Mouse (Mus musculus): Measurements from ENCODE around the gene Tsx. TPM values are rescaled to one million over a fixed set of nuclear protein-coding genes. Genes with fewer than 3 reads are reported as not detected.
"Not testable (repeated sequence)": the region's sequence is repeated elsewhere in the genome, so short reads cannot be mapped to it uniquely, and the experiment has no call there.

Gene Tsx
- total RNA-seq (2021) = not detected

DNA sequence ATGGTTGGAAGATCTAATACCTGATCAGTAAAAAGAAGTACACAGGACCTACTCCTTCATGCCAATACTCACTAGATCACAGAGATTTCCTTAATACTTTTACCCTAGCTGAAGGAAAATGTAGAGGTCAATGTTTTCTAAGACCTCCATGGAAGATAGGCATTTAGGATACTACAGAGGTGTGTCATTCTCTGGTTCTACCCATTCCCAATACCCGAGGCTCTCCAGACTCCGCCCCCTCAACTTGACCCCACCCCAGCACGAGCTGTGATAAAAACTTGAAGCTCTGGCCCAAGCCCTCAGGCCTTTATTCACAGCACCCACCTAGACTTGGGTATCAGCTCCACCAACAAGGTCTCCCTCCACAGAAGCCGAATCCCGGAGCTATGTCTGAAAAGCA lies at the start of gene Tsx:
Gene Tsx, plus strand, starts transcription at position 301 of the 400 bp plus-strand sequence.
- intact Hi-C loops (cut with DNase I) = no loop called here
- no peak for DNase-seq

DNA sequence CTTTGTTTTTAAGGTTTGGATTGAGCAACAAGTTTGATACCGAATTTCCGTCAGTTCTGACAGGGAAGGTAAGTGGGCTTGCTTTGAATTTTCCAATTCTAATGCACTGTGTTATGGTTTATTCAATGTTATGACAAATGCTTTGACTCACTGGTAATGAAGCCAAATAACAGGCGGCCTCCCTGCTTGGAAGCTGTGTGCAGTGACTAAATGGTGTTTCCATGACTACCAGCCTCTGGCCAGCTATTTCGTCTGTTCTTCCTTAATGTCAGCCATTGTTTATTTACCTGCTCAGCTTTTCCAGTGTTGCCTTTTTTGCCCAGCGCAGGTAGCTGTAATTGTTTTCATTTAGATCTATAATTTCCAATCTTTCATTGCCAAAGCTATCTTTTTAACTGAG lies 48.1 kb upstream of the Tsx start:
- intact Hi-C loops (cut with DNase I) = no loop called here
- DNase-seq = no peak

DNA sequence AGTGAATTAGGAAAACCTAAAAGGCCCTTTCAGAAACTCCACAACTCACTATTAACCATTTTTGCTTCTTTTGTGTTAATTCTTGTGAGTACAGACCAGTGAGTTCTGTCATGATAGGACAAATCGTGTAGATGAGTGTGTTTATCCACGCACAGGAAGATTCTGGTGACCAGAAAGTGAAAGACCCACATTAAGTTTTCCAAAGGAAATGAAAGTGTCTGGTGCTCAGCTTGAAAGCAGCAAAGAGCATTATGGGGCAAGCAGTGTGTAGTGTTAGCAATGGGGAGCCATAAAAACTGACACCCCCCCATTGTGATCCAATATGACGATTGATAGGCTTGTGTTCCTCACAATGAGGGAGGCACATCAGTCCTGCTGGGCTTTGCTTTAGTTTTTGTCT lies 45.6 kb upstream of the Tsx start:
- intact Hi-C loops (cut with DNase I) = no loop called here

DNA sequence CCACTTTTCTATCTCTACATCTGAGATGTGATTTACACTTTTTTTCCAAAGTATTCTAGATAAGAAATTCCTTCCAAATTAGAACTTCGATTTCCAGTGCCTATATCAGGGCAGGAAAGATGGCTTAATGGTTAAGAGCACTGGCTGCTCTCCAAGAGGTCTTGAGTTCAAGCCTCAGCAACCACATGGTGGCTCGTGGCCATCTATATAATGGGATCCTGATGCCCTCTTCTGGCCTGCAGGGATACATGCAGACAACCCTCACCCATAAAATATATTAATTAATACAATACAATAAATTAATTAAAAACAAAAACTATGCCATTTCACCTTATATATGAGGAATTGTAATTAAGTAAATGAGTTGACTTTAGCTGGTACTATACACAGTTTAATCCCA lies 43.0 kb upstream of the Tsx start:
- intact Hi-C loops (cut with DNase I) = loop anchor here (1.0 kb wide), 1 partner anchor 111 kb away; no protein-coding TSS in a partner anchor
- no peak for DNase-seq

More for the DNA sequence above, 45.6 kb upstream of the Tsx start:
- DNase-seq = no peak

DNA sequence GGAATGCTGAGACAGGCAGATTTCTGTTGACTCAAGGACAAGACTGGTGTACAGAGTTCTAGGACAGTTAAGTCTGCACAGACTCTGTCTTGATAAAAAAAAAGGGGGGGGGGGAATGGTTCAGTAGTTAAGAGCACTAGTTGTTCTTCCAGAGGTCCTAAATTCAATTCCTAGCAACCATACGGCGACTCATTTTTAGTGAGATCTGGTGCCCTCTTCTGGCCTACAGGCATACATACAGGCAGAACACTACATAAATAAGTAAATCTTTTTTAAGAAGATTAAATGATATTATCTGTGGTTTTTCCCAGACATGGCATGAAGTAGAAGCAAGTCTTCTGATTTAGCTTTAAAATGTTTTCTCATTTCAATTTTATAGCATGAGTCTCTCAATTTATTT lies 42.6 kb upstream of the Tsx start:
- intact Hi-C loops (cut with DNase I) = loop anchor here (1.0 to 2.0 kb wide), 2 partner anchors 69 to 111 kb away; no protein-coding TSS in a partner anchor
- DNase-seq = no peak

DNA sequence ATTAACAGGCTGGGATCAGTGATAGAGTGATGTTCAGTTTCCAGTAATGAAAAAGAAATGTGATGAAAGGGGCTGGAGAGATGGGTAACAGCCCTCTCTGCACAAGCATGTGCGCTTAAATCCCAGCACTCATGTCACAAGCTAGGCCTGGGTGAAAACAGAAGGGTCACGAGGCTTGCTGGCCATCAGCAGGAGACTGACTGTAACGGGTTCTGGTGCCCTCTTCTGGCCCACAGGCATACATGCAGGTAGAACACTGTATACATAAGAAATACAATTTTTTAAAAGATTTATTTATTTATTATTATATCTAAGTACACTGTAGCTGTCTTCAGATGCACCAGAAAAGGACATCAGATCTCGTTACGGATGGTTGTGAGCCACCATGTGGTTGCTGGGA lies 40.0 kb upstream of the Tsx start:
- DNase-seq = peak in 1 of 2 experiments; percentile 6
- intact Hi-C loops (cut with DNase I) = no loop called here

DNA sequence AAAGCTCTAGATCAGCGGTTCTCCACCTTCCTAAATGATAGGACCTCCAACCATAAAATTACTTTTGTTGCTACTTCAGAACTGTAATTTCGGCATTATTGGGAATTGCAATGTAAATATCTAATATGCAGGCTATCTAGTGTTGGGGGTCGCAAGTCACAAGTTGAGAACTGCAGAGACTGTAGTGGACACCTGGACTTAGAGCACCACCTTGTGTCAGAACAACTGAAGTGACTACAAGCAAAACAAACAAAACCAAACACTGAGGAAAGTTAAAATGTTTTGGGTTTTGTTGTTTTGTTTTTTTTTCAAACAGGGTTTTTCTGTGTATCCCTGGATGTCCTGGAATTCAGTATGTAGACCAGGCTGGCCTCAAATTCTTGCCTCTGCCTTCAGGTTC lies 29.7 kb upstream of the Tsx start:
- intact Hi-C loops (cut with DNase I) = no loop called here
- no peak for DNase-seq

DNA sequence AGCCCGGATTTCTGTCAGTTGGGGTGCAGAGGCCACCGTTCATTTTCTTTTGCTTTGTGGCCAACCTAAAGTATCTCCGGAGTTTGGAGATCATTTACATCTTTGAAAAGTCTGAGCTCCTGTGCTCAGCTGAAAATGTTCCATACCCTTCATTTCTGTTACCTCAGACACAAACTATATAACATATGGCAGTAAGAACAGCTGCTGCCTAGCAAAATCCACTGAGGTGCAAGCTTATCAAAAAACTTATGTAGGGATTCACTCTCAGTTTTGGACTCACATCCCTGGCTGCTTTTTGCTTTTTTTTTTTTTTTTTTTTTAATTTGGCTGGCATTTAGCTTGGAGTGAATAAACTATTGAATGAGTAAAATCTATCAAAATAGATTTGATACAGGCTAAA lies 26.1 kb upstream of the Tsx start:
- no peak for DNase-seq
- intact Hi-C loops (cut with DNase I) = no loop called here

DNA sequence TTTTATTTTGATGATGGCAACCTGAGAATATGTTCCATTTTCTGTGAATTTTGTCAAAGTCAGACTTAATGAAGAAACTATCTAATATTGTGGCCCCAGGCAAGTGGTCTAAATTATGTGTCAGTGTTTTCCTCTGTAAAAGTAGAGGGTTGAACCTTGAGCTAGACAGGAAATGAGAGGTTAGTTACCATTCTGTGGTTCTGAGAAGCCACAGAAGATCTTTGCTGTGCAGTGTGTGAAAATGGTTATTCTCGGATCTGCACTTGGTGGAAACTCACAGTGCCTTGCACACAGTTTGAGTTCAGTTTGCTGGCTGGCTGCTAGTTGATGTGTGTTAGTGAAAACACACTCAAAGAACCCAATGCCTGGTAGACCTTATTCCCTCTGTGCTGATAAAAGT lies 20.4 kb upstream of the Tsx start:
- DNase-seq = no peak
- intact Hi-C loops (cut with DNase I) = no loop called here

DNA sequence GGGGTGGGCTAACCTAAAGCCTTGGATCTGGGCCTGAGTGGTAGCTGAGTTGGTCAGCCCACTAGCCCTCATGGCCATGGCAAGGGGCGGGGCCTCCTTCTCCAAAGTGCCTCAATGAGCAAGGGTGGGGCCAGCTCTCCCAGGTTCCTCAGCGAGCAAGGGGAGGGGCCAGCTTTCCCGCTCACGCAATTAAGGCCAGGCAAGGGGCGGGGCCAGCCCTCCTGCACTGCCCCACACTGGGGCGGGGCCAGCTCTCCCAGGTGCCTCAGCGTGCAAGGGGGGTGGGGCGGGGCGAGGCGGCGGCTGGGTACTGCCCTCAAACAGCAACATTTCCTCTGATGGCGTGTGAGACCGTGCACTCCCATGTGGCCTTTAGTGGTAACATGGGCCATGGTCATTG lies 9.2 kb upstream of the Tsx start:
- DNase-seq = no peak
- intact Hi-C loops (cut with DNase I) = no loop called here

DNA sequence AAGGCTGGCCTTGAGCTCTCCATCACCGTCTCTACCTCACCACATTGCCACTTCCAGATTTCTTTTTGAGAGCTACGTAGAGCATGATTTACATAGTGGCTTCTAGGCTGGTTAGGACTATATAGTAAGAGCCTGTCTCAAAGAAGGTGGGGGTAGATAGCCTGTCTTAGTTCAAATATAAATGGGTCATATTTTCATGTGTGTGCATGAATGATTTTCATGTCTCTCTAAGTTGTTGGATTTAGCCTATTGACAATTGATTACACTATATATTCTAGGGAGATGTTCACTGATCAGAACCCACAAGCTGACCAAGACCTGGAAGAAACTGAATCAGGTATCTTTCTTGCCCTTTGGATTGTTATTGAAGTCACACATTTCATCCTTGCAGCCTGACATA lies 7.4 kb downstream of the Tsx start, which contains the start of gene Gm26992:
Gene Gm26992, plus strand, starts transcription at position 301 of the 400 bp plus-strand sequence.
- intact Hi-C loops (cut with DNase I) = no loop called here
- no peak for DNase-seq

DNA sequence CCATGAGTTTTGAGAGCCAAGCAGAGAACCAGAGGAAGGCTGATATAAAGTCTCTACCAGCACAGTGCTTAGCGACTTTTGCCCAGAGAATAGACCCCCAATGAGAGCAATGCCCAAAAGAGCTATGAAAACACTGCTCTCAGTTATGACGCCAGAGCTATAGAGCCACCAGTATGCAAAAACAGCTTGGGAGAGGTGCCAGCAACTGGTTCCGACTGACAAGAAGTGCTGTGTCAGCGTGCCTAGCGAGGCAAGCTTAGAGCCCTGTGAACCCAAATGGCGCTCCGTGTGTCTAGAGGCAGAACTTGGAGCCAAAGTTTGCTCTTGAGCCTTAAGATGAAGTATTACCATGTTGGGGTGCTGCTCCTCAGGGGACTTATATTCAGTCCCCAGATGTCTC lies 13.4 kb downstream of the Tsx start:
- no peak for DNase-seq
- intact Hi-C loops (cut with DNase I) = no loop called here

DNA sequence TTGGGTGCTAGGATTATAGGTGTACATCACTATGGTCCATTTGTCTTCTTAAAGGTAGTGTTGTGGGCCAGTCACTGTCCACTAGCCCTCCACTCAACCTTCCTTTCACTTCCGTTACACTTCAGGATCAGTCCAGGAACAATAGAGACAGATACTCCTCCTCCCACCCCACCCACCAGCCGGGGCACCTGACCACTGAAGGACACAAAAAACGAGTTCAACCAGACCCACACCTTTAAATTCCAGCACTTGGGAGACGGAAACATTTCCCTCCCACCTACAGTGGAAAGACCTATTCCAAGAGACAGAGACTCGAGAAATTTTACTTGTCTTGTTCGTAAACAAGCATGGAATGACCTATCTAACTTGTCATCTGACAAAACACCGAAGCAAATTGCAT lies 18.0 kb downstream of the Tsx start:
- intact Hi-C loops (cut with DNase I) = no loop called here

DNA sequence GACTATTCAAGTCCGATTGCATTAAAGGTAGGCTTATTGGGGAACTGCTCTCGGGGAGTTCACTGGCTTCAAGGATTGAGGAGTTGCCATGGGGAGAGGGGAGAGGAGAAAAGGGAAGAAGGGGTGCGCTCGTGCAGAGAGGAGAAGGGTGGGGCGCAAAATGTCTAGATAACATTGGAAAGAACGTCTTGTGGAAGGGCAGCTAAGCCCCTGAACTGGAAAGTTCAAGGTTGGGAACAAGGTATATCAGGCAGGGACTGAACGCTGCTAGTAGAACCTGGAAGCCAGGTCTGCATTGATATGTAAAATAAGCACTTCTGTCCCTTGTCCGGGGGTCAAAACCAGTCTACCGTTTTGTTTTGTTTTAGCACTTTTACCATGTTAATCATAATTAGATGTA lies 23.8 kb downstream of the Tsx start:
- DNase-seq = no peak
- intact Hi-C loops (cut with DNase I) = no loop called here

More for the DNA sequence above, 18.0 kb downstream of the Tsx start:
- DNase-seq = no peak

DNA sequence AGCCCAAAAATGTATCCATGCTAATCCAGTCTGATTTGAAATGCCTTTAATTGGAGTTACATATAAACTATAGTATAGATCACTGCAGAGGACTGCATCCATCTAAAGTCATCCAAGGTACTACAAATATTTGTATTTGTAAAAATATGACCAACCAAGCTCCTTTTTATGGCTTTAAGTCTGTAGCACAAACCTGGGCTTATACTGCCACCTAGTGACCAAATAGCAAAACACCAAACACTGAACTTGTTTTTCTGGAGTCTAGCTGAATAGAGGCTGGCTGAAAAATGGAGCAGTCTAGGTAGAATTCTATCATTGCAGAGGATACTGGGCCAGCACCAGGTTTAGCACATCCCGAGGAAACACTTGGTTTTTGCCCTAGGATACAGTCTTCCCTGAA lies 26.5 kb downstream of the Tsx start:
- intact Hi-C loops (cut with DNase I) = loop anchor here (1.0 to 10.0 kb wide), 4 partner anchors 68 to 1226 kb away; no protein-coding TSS in a partner anchor
- DNase-seq = peak in 1 of 2 experiments; percentile 17

DNA sequence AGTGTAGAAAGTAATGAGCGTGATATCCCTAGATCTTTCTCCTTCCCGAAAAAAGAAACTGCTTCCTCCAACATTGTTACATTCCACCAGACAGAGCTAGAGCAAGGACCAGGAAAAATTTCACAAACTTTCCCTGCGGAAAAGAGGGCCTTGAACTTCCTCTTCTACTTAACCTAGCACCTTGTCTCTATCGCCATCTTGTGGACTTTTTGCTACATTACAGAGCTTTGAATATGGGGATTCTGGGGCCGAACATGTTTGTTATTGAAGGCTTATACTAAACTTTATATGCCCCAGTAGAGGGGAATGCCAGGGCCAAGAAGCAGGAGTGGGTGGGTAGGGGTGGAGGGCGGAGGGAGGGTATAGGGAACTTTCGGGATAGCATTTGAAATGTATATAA lies 29.5 kb downstream of the Tsx start:
- peak in 1 of 2 experiments; percentile 15 for DNase-seq
- intact Hi-C loops (cut with DNase I) = loop anchor here (10.0 kb wide), 2 partner anchors 489 to 1229 kb away; no protein-coding TSS in a partner anchor

DNA sequence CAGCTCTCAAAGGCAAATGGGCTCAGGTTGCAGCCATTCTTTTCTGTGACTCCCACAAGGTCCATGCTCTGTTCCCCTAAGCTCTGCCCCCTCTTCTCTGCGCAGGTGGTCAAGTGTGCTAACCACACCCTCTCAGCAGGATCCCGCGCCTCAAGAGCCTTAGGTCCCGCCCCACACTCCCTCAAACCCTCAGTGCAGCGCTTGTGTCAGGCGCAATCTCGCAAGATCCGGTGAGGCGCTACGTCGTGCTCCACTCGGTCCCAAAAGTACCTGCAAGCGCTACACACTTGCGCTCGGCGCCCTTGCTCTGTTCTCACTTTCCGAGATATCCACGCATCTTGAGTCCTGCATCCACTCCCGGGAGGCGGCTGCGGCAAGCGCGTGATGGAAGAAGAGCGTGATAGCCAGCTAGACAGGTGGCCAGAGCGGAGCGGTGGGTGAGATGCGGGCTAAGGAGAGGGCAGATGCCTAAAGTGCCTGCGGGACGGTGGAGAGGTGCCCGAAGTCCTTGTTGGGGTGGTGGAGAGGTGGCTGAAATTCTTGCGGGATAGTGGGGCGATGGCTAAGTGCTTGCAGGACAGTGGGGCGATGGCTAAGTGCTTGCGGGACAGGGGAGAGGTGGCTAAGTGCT lies 33.4 kb downstream of the Tsx start:
- intact Hi-C loops (cut with DNase I) = loop anchor here (10.0 kb wide), 2 partner anchors 493 to 1233 kb away; no protein-coding TSS in a partner anchor
- peak; percentile 3 to 18 for DNase-seq

DNA sequence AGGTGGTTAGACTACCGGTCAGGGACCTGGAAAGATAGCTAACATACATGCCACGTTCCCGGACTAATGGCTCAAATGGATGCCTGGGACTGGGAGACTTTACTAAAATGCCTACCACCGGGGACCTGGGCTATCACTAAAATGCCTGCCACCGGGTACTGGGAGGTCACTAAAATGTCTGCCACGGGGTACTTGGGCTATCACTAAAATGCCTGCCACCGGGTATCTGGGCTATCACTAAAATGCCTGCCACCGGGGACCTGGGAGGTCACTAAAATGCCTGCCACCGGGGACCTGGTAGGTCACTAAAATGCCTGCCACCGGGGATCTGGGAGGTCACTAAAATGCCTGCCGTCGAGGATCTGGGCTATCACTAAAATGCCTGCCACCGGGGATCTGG lies 34.2 kb downstream of the Tsx start:
- intact Hi-C loops (cut with DNase I) = loop anchor here (10.0 kb wide), 2 partner anchors 494 to 1234 kb away; no protein-coding TSS in a partner anchor

DNA sequence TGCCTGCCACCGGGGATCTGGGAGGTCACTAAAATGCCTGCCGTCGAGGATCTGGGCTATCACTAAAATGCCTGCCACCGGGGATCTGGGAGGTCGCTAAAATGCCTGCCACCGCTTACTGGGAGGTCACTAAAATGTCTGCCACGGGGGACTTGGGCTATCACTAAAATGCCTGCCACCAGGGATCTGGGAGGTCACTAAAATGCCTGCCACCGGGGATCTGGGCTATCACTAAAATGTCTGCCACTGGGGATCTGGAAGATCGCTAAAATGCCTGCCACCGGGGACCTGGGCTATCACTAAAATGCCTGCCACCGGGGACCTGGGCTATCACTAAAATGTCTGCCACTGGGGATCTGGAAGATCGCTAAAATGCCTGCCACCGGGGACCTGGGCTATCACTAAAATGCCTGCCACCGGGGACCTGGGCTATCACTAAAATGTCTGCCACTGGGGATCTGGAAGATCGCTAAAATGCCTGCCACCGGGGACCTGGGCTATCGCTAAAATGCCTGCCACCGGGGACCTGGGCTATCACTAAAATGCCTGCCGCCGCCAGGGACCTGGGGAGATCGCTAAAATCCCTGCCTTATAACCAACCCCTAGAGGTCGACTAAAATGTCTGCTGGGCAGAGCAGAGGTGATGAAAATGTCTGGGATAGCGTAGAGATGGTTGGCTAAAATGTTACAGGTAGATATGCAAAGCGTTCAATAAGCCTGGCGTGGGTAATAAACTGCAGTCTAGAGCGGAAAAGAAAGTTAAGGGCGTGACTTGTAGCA lies 34.9 kb downstream of the Tsx start:
- intact Hi-C loops (cut with DNase I) = loop anchor here (10.0 kb wide), 2 partner anchors 494 to 1234 kb away; no protein-coding TSS in a partner anchor
- not testable (repeated sequence) for DNase-seq

More for the DNA sequence above, 34.2 kb downstream of the Tsx start:
- DNase-seq = not testable (repeated sequence)

DNA sequence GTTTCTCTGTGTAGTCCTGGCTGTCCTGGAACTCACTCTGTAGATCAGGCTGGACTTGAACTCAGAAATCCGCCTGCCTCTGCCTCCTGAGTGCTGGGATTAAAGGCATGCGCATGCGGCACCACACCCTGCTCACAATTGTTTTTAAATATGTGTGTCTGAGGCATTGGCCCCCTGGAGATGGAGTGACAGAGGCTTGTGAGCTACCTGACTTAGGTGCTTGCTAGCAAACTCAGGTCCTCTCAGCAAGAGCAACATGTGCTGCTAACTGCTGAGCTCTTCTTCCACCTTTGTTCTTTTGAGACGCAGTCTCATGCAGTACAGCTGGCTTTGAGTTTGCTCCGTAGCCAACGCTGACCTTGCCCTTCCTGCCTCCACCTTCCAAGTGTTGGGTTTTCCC lies 38.5 kb downstream of the Tsx start:
- intact Hi-C loops (cut with DNase I) = loop anchor here (5.0 kb wide), 1 partner anchor 49 kb away; no protein-coding TSS in a partner anchor
- DNase-seq = no peak

DNA sequence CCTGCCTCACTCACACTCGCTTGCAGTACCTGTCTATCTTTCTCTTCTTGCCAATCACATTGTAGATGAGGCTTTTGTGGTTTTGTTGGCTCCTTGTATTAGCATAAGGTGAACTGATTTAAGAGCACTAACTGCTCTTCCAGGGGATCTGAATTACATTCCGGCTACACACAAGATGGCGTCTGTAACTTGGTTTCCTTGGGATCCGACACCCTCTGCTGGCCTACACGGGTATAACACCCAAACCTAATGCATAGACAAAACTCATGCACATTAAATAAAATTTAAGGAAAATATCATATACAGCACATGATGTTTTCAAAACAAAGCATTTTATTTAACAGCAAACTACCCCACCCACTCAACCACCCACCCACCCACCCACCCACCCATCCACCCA lies 45.8 kb downstream of the Tsx start:
- no peak for DNase-seq
- intact Hi-C loops (cut with DNase I) = no loop called here

DNA sequence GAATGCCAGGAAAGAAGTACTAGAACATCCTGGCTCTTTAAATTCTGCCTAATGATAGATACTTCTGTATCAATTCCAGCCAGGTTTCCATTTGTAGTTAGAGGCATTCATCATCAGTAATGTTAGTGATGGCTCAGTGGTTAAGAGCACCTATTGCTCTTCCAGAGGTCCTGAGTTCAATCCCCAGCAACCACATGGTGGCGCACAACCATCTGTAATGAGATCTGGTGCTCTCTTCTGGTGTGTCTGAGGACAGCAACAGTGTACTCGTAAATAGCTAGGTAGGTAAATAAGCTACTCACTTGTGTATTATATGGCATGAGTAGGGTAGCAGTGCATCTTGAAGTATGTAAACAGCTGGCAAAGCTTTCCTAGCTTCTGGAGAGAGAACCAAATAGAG lies 54.7 kb downstream of the Tsx start:
- DNase-seq = no peak
- intact Hi-C loops (cut with DNase I) = no loop called here
